Mouse (Mus musculus): Measurements from ENCODE around the gene Eif3i.

Gene Eif3i

DNA sequence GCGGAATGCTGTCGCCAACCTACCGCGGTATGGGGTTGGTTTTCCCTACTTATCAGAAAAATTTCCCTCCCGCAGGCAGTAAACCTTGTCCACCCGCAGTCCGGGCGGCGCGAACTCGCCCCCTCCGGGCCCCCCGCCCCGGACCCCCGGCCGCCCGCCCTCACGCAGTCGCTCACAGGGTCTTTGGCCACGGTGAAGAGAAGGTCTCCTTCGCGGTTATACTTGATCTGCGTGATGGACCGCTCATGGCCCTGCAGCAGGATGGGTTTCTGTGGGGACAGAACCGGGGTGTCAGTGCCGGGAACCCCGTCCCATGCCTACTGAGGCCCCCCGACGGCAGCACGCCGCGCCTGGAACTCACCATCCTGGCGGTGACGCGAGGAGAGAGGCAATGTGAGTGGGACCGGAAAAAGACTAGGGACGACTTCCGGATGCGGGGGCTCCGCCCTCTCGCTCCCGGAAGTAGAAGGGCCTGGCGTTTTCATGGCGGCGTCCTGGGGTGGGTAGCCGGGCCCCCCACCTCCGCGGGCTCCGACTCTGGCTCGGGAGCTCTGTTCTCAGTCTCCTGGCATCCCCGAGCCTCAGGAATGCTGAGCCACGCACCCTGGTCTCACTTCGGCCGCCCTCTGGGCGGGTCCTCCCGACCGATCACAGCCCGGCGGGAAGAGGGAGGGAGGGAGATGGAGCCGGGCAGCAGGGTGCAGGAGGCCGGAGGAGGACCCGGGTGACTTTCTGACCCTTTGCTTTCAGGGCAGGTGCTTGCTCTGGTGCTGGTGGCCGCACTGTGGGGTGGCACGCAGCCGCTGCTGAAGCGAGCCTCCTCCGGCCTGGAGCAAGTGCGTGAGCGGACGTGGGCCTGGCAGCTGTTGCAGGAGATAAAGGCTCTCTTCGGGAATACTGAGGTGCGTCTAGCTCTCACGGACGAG is at the start of gene Eif3i, which contains the start of gene Tmem234:
Gene Eif3i, minus strand, starts transcription at position 416 of the 926 bp plus-strand sequence.
Gene Tmem234, plus strand, starts transcription at position 436 of the 926 bp plus-strand sequence.
- peak; percentile 81 for DNase-seq (ENCODE audit: low spot score)

DNA sequence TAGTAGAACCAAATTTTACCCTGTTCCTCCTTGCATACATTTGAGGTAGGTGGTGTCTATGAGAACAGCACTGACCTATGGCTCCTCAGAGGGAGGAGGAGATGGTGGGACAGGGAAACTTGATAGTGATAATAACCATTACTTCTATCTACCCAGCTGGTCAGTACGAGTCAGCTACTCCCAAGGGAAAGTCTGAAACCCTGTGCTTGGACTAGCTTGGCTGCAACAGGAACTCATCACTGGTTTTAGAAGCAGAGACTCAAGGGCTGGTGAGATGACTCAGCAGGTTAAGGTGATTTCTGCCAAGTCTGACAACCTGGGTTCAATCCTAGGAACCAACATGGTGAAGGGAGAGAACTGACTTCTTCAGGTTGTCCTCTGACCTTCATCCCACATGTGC is 48.2 kb upstream of the Eif3i start:
- DNase-seq (ENCODE audit: low spot score) = no peak

DNA sequence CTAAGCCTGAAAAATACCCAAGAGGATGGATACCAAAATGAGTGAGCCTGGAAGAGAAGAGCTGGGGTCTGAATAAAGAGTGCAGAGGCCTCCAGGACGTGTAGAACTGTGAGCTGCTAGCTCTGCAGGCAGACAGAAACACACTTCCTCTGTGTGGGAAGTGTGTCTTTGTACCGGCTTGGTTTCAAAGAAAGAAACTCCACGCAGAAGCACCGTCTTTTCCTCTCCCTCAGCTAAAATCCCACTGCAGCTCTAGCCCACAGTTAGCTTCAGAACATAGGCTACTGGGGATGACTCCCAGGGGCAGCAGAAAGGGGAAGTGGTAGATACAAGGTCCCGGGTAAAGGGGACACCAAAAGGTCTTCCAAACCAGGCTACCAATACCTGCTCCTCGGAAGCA is 44.8 kb upstream of the Eif3i start:
- no peak for DNase-seq (ENCODE audit: low spot score)

DNA sequence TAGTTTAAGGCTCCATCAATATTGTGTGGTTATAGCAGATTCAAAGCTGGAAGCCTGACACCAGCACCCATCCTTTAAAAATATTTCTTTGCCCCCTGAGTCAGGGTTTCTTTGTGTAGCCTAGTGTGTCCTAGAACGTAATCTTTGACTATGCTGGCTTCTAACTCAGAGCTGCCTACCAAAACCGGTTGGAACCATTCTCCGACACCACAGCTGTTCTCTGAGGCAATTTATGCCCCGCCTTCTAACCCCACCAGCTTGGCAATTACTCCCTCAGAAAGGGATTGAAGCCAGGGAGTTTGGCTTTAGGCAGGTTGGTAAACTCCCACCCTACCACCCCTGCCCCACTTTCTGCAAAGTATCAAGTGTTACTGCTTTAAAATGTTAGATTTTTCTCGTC is 41.3 kb upstream of the Eif3i start:
- no peak for DNase-seq (ENCODE audit: low spot score)

DNA sequence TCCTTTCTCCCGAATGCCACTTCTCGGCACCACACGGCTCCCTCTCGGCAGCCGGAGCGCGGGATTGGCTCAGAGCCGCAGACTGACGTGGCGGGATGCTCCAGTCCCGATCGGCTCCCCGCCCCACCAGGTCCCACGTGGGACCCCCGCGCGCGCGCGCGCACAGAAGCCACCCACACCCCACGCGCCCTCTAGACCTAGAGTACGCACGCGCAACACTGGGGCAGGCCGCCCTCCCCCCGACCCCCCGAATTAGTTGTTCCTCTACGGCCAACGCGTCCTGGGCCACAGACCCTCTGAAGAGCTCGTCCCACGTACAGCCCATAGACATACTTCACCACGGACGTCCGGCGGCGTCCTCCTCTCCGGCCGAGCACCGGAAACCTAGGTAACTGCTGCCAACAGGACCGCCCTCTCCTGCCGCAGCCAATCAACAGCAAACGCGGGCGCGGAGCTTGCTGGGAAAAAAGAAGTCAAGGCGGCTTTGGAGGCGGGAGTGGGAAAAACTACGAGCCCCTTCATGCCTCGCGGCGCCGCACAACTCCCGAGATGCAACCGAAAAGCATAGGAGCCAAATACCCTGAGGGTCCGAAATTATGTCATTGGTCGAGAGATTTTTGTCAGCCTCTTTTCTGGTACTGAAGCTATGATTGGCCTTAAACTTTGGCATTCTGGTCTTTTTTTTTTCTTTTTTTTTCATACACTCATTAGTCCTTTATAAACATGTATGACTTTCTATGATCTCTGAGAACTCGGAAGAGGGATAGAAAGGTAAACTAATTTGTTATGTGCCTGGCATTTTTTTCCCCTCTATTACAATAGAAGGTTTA is 40.4 kb upstream of the Eif3i start, which contains the start of gene Txlna:
Gene Txlna, minus strand, starts transcription at position 428 of the 830 bp plus-strand sequence.
- peak; percentile 94 for DNase-seq (ENCODE audit: low spot score)

DNA sequence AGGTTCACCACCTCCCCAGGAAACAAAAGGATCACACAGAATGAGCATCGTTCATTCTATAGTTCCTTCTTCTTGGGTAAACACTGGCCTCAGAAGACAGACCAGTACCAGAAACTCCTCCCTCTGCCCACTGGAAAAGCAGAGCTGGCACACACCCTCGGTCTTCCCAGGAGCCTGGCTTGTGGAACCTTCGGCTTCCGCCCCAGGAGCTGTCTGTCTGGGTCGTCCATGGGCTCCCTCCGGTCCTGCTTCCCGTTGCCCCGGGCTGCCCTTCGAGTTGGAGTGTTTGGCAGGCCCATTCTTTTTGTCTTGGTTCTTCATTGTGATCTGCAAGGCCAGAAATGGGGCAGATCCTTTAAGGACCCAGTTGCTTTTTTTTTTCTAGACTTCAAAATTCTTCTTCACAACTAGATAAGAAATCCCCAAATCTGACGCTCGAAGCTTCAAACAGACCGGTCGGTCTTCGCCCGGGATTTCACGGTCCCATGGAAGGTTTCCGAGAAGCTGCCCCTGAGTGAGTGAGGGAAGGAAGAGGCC is 39.7 kb upstream of the Eif3i start:
- DNase-seq (ENCODE audit: low spot score) = peak; percentile 49

DNA sequence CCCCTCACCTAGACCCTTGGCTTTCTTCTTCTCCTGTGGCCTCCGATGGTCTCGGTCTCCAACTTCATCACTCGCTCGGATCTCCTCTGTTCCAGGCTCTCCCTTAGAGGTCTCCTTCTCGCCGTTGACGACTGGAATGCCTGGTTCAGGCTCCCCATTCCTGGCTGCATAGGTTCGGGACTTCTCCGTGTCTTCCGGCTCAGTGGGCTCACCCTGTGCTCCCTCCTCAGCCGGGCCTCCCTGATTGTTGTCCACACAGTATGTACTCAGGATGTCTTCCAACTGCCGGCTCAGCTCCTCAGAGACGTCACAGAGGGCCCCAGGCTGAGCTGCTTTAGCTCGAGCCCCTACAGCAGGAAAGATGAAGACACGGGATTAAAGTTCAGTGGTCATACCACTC is 38.8 kb upstream of the Eif3i start:
- DNase-seq (ENCODE audit: low spot score) = no peak

DNA sequence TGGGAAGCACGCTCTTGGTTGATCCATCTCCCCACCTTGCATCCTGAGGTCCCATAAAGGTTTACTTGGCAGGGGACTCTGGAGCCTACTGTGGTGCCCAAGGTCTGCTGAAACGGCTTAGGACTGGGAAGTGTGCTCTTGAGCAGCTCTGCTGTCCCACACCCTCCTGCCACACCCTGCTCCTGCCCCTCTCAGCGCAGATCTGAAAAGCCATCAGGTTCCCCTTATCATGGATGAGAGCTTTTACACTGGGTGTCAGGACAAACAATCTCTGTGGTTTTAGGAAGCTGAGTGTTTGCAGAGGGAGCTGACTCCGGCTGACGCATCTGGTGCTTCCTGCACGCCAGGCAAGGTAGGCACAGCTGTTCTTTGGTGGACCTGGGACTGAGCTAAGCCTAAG is 33.4 kb upstream of the Eif3i start:
- no peak for DNase-seq (ENCODE audit: low spot score)

DNA sequence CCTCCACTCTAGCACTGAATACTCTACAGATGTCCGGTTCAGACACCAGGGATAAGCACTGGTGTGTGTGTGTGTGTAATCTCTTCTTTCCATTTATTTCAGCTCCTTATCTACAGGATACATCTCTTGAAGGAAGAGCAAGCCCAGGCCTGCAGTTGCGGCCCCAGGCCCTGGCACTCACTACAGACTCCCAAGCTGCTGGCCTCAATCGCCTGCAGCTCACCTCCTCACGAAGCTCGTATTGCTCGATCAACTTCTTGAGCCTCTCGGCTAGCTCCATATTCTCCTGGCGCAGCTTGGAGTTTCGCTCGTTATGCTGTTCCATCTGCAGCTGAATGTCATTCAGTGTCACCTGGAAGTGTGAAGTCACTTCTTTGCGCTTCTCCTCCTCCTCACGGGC is 31.4 kb upstream of the Eif3i start:
- no peak for DNase-seq (ENCODE audit: low spot score)

DNA sequence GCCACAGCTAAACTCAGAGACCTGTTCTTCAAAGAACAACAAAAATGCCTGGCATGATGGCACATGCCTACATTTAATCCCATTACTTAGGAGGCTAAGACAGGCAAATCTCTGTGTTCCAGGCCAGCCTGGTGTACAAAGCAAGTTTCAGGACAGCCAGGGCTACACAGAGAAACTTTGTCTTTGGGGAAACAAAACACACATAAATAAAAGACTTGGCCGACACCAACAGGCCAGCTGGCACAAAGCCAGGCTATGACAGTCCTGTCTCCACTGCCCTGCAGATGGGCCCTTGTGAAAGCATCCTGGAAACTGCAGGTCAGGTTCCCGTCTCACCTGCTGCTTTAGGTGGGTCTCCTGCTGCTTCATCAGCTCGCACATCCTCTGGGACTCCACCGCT is 30.5 kb upstream of the Eif3i start:
- DNase-seq (ENCODE audit: low spot score) = no peak

DNA sequence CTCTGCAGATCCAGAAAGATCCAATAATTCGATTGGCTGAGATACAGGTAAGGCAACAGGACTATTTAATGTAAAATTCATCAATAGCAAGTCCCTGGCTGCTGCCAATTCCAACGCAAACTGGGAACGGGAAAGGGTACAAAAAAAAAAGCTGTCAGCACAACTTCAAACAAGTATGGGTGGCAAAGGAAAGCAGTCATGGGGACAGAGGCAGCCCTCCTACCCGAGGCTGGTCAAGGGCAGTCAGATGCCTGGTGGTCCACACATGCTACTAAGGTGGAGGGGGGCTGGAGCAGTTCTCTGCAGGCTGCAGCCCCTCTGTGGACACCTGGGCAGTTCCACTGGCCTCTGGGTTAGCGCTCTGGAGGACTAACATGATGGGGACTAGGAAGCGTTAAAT is 25.6 kb upstream of the Eif3i start:
- DNase-seq (ENCODE audit: low spot score) = no peak

DNA sequence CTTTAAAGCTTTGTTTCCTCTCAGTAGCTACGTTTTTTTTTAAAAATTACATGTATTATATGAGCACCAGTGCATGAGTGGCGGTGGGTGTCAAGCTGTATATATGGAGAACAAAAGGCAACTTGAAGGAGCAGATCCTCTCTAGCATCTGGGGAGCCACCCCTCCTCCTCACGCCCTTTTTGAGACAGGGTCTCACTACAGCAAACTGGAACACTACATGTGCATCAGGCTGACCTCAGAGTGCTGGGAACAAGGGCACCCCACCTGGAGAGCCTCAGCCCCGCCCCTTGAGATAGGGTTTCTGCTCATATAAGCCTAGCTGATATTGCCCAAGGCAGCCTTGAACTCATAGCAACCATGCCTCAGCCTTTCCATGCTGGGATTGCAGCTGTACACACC is 25.0 kb upstream of the Eif3i start:
- no peak for DNase-seq (ENCODE audit: low spot score)

DNA sequence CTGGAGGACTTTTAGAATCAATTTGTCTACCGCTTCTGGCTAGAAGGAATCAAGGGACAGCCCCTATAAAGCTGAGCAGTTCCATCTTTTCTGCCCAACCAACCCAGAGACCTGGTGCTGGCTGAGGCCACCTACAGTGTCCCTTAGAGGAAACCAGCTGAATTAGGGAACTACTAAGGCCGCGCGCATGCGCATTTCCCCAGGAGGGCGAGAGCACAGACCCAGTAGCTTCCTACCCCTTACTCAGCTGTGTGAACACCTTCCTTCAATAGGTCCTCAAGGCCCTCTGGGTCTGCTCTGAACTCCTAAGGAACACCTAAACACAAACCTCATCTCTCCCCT is 24.6 kb upstream of the Eif3i start:
- no peak for DNase-seq (ENCODE audit: low spot score)

DNA sequence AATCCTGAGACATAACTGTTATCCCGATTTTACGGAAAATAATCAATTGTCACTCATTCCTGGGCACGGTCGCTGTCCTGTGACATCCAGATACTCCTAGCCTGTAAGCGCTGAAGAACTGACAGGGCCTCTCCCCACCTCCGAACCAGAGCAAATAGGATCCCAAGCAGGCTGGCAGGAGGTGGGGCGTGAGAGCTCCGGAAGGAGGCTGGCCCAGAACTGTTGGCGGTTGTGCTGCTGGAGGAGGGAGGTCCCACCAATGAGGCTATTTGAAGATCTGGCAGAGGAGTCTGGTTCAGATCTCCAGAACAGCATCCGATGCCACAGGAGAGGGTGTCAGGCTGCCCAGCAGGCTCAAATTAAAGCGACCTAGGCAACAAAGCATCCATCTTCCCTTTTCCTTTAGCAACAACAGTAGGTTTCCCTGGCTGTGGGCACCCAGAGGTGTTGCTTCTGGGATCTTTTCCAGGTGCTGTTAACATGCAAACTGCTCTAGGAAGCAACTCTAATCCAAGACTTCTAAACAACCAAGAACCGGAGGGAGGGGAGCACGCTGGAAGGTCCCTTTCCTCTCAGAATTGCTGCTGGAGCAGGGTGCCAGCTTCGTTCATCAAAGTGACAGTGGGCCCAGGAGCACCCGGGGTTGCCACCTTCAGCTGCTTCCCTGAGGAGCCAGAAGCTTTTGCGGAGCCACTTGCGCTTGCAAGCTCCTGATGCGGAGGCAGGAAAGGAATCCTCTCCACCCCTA is 24.0 kb upstream of the Eif3i start:
- peak; percentile 76 for DNase-seq (ENCODE audit: low spot score)

DNA sequence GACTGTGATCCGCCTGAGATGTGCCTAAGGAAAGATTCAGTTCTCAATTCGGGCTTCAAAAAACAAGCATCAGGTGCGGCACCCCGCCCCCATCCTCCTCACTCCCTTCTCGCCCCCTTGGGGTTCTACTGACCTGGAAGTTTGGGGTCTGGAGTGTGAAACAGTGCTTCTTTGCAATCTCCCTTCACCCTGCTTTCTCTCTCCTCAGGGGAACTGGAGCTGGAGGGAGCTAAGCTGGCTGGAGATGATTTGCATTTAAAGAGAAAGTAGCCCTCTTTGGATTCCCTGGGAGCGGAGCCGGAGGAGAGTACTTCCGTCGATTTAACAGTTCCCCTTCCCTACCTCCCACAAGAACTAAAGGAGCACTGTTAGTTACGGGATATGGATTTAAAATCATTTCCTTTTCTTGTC is 23.2 kb upstream of the Eif3i start, which contains the start of gene Ccdc28b:
Gene Ccdc28b, minus strand, starts transcription at position 267 of the 411 bp plus-strand sequence.
- DNase-seq (ENCODE audit: low spot score) = no peak

DNA sequence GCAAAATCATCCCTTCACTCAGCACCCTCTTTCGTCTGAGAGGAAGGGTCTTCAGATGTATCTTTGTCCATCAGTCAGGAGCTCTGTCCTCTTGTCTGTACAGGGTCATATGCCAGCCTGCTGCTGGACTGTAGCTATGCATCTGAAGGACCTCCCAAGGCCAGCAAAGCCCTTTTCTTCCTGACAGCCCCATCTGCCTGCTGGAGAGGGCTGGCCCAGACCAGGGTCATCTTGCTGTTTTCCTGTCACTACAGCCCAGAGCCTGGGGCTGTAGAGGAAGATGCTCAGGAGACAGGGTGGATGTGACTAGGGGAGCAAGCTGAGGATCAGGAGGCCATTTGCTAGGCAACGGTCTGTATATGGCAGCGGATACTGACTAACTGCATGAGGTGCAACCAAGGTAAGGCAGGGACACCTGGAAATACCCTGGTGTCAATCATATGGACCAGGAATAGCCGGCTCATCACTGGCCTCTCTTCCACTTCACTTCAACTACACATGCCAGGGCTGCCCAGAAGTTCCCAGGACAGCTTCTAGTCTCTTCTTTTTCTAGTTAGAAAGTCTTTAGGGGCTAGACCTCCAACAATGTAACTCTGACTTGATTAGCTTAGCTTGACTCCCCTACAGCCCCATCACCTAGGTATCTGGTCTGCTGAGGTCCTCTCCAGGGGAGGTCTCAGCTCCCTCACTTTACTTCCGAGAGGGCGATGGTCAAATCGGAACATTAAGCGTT is 22.5 kb upstream of the Eif3i start:
- no peak for DNase-seq (ENCODE audit: low spot score)

DNA sequence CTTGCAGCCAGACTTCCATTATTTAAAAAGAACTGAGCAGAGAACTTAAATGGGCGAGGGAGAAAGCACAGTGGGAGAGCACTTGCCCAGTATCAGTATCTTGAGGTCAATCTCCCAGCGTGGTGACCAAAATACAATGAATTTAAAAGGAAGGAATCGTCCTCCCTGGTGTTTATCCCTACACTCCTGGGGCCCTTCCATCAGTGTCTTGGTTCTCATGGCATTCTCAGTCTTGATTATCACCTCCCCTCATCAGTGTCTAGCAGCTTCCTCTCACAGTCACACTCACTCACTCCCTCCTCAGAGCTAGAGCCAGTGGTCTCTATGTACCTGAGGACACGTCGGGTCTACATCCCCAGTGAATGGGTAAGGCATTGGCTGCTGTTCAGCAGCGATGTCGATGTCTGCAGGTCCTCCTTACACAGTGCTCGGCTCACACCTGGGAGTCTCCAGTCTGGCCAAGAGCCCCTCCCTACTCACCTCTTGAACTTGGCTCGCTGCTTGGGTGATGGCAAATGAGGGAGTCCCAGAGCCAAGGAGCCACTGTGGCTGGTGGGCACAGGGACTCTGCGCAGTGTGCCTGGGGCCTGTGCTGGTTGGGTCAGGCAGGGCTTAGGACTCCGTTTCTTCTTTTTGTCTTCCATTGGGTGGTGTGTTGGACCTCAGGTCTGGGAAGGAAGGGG is 21.8 kb upstream of the Eif3i start:
- DNase-seq (ENCODE audit: low spot score) = no peak

DNA sequence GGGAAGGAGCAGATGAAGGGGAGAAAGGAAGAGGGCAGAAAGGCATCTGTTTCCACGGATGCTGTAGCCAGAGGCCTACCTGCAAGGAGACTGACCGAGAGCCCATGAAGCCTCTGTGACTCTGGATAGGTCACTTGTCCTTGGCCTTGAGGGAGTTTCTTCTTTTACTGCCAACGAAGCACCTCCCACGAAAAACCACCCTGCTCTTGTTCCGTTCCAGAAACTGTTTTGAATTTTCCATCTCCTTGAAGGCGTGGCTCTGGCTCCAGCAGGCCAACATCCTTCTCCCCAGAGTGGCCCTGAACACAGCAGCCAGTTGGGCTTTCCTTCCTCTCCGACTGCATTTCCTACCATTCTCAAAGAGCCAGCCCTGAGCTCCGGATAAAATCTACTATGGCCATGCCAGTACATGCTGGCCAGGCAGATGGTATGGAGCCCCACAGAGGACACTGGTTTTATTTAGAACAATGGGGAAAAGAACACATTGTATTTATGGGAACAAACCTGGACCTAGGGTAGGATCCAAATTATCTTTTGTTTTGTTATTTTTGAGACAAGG is 20.9 kb upstream of the Eif3i start:
- no peak for DNase-seq (ENCODE audit: low spot score)

DNA sequence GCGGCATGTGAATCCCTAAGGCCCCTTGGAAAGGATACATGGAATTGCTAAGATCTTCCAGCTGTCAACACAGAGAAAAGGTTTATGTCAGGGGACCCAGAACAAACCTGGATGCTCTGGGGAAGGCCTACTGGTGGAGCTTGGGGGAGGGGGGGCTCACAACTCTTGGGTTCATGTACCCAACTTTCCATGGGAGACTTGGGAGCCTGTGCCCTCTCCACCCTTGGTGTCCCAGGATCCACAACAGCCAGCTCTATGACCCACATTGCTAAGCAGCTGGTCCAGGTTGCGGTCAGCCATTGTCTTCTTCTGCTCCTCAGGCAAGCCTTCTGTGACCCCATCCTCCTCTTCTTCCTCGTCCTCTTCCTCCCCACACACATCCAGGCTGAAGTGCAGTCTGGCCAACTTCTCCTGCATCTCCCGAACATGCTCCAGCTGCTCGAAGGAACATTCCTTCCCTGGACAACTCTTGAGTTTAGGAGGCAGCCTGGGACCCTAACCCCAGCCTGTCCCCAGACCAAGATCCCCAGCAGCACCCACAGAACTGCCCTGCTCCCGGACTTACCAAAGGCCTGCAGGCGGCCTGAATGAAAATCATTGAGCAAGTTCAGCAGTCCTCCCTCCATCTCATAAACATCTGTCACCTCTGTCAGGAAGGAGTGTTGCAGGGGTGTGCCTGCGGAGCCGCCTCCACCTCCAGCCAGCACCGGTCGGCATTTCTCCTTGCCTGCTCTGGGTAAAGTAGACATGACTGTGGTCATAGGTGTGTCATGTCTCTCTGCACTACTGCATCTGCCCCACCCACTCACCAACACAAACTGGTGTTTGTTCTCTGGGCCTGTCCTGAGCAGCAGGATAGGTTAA is 20.2 kb upstream of the Eif3i start:
- no peak for DNase-seq (ENCODE audit: low spot score)
